Mouse (Mus musculus) myocyte (in vitro differentiated cells): ENCODE measurements at regions not wholly inside any gene's neighbourhood (a gene's known extent, or its start where the extent isn't known, plus 50 kb on each side); places are given as distances from the start of the nearest gene placed in this dataset.

Source experiments
- CEBPB ChIP-seq: IDR thresholded peaks from 2 replicates; pipeline ENCODE4 v1.6.1; 2011; ENCODE audit warnings: mild to moderate bottlenecking, moderate library complexity; ENCODE audit not compliant: poor library complexity, insufficient read depth, severe bottlenecking
- MAX ChIP-seq: IDR thresholded peaks from one replicate; pipeline ENCODE4 v1.6.1; 2011; ENCODE audit warnings: low read depth, mild to moderate bottlenecking, control low read depth
- MYOG ChIP-seq, 3 experiments: IDR thresholded peaks; one replicate each; pipeline ENCODE4 v1.6.1; 2011; ENCODE audit warnings: control low read depth in 2 of 3, low read depth in 2 of 3, mild to moderate bottlenecking in 2 of 3; ENCODE audit not compliant: insufficient read length in 2 of 3, control insufficient read depth in 1 of 3, insufficient read depth in 1 of 3
- POLR2A ChIP-seq: IDR thresholded peaks from one replicate; pipeline ENCODE4 v1.6.1; 2011; ENCODE audit warnings: low read depth, mild to moderate bottlenecking, control low read depth, moderate library complexity; ENCODE audit not compliant: insufficient read length
- POLR2AphosphoS2 ChIP-seq: IDR thresholded peaks from one replicate; pipeline ENCODE4 v1.6.1; 2011; ENCODE audit warnings: low read depth, control low read depth; ENCODE audit not compliant: insufficient read length
- TCF12 ChIP-seq: IDR thresholded peaks from one replicate; pipeline ENCODE4 v1.6.1; 2011; ENCODE audit warnings: mild to moderate bottlenecking, control low read depth; ENCODE audit not compliant: poor library complexity, insufficient read depth, severe bottlenecking
- TCF3 ChIP-seq: IDR thresholded peaks from one replicate; pipeline ENCODE4 v1.6.1; 2011; ENCODE audit warnings: low read depth, control low read depth; ENCODE audit not compliant: insufficient read length
- USF1 ChIP-seq: IDR thresholded peaks from one replicate; pipeline ENCODE4 v1.6.1; 2011; ENCODE audit warnings: low read depth, mild to moderate bottlenecking, control low read depth, moderate library complexity

DNA sequence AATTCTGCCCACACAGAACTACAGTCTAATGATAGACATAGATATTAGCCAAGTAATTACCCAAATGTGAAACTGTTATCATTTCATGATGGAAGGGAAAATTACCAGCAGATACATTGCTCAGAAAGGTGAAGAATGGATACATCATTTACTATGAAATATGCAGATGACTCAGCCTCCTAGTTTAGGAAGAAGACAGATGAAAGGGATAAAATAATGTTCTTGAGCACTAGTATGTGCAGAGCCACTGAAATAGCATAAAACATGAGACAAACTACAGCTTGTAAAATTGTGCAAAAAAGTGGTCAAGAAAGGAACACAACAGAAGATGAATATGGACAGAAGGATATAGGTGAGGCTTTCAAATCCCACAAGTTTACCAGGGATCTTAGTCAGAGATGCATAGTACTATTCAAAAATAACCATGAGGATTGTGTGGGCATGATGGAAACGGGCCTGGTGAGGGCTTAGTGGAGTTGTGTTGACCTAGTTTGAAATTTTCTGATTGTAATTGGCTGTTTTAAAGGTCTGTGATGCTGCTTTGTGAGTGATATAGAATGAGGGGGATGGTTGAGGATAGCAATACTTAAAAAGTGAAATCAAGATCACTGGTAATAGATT is 883.3 kb downstream of the Dnajb9 start:
- TF ChIP-seq POLR2A (no peak), CEBPB (no peak), MAX (no peak), TCF12 (no peak), MYOG (IDR thresholded peaks at IDR 0.05; ENCODE audit: control insufficient read depth in 1 of 3, insufficient read depth in 1 of 3, insufficient read length in 2 of 3, low read depth in 2 of 3) (no peak), USF1 (no peak), TCF3 (no peak), POLR2AphosphoS2 (no peak)
